Mouse (Mus musculus): Measurements from ENCODE around the gene Sap25. TPM values are rescaled to one million over a fixed set of nuclear protein-coding genes. Genes with fewer than 3 reads are reported as not detected.

Gene Sap25
- polyA plus RNA-seq, 1 experiment from 2014 or later, result 11.7 TPM

GRCm38 (mm10) chr5:137615347-137615746 lies 25.8 kb upstream of the Sap25 start:
- no peak overlapping the region for H3K27ac ChIP-seq (ENCODE audit: low read length)
- 85% methylated on average over 7 of the region's 7 CpGs for WGBS
- H3K9me3 ChIP-seq (ENCODE audit: low read length), result no peaks in the 10 kb centered on the region
- no peaks in the 10 kb centered on the region for H3K27me3 ChIP-seq (ENCODE audit: insufficient read depth, low read length)
- no peak overlapping the region for H3K4me3 ChIP-seq (ENCODE audit: low read length)
- peaks cover 31% of the 10 kb centered on the region for H3K4me1 ChIP-seq (ENCODE audit: insufficient read depth, low read length)
- ATAC-seq (ENCODE audit: low FRiP score, low TSS enrichment), result no peak
- H3K4me2 ChIP-seq (replicated peaks; ENCODE audit: low read depth, low read length), result no peak overlapping the region
- H3K36me3 ChIP-seq (ENCODE audit: insufficient read depth, low read length), result no peaks in the 10 kb centered on the region
- H3K9ac ChIP-seq (replicated peaks; ENCODE audit: low read length), result no peak overlapping the region

DNA sequence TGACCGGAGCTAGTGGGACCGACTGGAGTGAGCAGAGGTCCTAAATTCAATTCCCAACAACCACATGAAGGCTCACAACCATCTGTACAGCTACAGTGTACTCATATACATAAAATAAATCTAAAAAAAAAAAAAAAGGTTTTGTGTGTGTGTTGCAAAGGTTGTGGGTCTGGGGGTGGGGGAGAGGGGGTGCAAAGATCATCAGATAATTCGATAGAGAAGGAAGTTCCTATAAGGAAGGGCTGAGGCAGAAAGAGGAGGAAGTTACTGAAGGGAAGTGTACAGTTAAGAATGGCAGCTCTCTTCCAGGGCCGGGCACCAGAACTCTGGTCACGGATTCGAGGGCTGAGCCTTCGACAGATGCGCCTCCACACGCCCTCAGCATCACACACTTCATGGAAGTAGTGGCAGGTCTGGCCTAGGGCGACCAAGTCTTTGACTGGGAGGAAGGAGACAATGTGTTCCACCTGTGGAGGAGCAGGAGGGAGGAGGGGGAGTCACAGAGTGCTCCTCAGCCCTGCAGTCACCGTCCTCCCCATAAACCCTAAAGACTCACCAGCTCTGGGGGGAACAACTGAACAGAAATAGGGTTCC lies 17.1 kb upstream of the Sap25 start:
- 0 out of 2 replicates have a peak, but pooled peaks cover 5% of the 10 kb centered on the region for H3K4me1 ChIP-seq (ENCODE audit: insufficient read depth, low read length)
- no peak overlapping the region for H3K4me3 ChIP-seq (ENCODE audit: low read length)
- H3K27me3 ChIP-seq (ENCODE audit: insufficient read depth, low read length), result no peaks in the 10 kb centered on the region
- H3K9ac ChIP-seq (replicated peaks; ENCODE audit: low read length), result no peak overlapping the region
- H3K9me3 ChIP-seq (ENCODE audit: low read length), result no peaks in the 10 kb centered on the region
- no peak for ATAC-seq (ENCODE audit: low FRiP score, low TSS enrichment)
- no peak overlapping the region for H3K27ac ChIP-seq (ENCODE audit: low read length)
- H3K4me2 ChIP-seq (replicated peaks; ENCODE audit: low read depth, low read length), result no peak overlapping the region
- H3K36me3 ChIP-seq (ENCODE audit: insufficient read depth, low read length), result no peaks in the 10 kb centered on the region
- WGBS, result 80% methylated on average over 11 of the region's 11 CpGs

DNA sequence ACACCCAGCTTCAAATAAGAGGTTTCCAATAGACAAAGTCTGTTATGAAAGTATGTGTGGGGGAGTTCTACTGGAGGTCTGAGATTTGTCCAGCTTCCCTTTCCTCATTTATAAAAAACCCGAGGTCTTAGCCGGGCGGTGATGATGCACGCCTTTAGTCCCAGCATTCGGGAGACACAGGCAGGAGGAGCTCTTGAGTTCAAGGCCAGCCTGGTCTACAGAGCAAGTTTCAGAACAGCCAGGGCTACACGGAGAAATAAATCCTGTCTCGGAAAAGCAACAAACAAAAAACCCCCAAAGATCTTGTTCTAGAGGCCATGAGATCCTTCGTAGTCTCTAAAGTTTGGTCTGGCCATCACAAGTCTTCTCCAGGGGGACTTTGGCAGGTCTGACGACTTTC lies 13.1 kb upstream of the Sap25 start:
- Histone ChIP-seq H3K4me2 (replicated peaks; ENCODE audit: low read depth, low read length) (peak overlapping the region; percentile 65), H3K4me1 (ENCODE audit: insufficient read depth, low read length) (peaks cover 39% of the 10 kb centered on the region), H3K36me3 (ENCODE audit: insufficient read depth, low read length) (0 out of 2 replicates have a peak, but pooled peaks cover under 1% of the 10 kb centered on the region), H3K9ac (replicated peaks; ENCODE audit: low read length) (peak overlapping the region; percentile 70), H3K27ac (ENCODE audit: low read length) (peak overlapping the region; percentile 80), H3K9me3 (ENCODE audit: low read length) (no peaks in the 10 kb centered on the region), H3K4me3 (ENCODE audit: low read length) (peak overlapping the region; percentile 58), H3K27me3 (ENCODE audit: insufficient read depth, low read length) (no peaks in the 10 kb centered on the region)
- WGBS, result 3% methylated on average over 9 of the region's 9 CpGs
- ATAC-seq (ENCODE audit: low FRiP score, low TSS enrichment), result no peak

DNA sequence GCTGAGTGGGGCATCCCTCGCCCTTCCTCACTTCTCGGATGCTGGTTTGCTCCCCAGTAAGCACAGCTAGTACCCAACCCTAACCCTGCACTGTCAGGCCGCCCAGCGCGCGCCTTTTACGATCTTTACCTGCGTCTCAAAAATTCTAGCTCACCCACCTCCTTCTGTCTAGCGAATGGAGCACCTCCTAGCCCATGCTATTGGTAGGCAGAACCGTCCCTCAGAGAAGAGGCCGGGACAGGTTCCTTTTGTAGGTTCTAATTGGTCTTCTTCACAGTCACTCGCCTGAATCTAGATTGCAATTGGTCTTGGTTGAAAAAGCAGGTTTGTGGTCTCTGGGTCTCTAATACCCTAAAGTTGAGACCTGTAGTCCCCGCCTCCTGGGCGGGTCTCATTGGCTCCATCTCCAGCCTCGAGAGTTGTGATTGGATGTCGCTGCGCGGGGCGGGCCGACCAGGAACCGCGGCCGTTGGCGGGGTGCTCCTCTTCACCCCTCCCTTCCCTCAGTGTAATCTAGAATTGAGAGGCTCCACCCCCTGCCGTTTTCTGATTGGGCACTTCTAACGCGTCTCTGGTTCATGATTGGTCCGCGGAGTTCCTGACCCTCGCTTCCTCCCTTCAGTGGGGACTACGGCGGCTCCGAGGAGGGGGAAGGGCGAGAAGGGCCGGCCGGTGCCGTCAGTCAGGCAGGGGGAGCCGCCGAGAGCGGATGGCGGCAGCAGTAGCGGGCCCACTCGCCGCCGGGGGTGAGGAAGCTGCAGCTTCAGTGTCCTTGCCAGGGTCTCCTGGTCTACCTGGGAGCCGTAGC lies 12.4 kb upstream of the Sap25 start, which contains the start of the genes Fbxo24, Lrch4 and Gm20605:
Gene Fbxo24, minus strand, starts transcription at position 505 of the 808 bp plus-strand sequence.
Gene Lrch4, plus strand, starts transcription at position 624 of the 808 bp plus-strand sequence.
Gene Gm20605, plus strand, starts transcription at position 678 of the 808 bp plus-strand sequence.
- peak within 1 kb of the TSS; percentile 89 for H3K4me2 ChIP-seq (replicated peaks; ENCODE audit: low read depth, low read length)

DNA sequence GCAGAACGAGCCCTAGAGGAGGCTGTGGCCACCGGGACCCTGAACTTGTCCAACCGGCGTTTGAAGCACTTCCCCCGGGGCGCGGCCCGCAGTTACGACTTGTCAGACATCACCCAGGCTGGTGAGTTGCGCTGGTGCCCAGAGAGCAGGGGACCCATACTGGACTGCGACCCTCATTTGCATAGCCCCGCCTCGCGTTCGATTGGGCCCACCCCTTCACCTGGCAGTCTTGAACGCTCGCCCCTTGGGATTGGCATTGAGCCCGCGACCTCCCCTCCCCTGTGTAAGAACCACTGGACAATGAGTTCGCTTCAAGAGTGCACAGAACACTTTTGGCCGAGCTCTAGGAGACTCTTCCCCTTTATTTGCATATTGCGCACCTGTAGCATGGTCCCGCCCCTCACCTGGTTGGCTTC lies 11.8 kb upstream of the Sap25 start:
- peak overlapping the region; percentile 98 for H3K27ac ChIP-seq (ENCODE audit: low read length)
- H3K27me3 ChIP-seq (ENCODE audit: insufficient read depth, low read length), result no peaks in the 10 kb centered on the region
- H3K4me3 ChIP-seq (ENCODE audit: low read length), result peak overlapping the region; percentile 83
- peak overlapping the region; percentile 89 for H3K4me2 ChIP-seq (replicated peaks; ENCODE audit: low read depth, low read length)
- peak; percentile 57 for ATAC-seq (ENCODE audit: low FRiP score, low TSS enrichment)
- no peaks in the 10 kb centered on the region for H3K9me3 ChIP-seq (ENCODE audit: low read length)
- H3K4me1 ChIP-seq (ENCODE audit: insufficient read depth, low read length), result peaks cover 39% of the 10 kb centered on the region
- peak overlapping the region; percentile 85 for H3K9ac ChIP-seq (replicated peaks; ENCODE audit: low read length)
- H3K36me3 ChIP-seq (ENCODE audit: insufficient read depth, low read length), result peaks cover 12% of the 10 kb centered on the region
- under 1% methylated on average over 23 of the region's 23 CpGs for WGBS

More for the DNA sequence above, 12.4 kb upstream of the Sap25 start, which contains the start of the genes Fbxo24, Lrch4 and Gm20605:
- Histone ChIP-seq H3K9ac (replicated peaks; ENCODE audit: low read length) (peak within 1 kb of the TSS; percentile 85), H3K27me3 (ENCODE audit: insufficient read depth, low read length) (no peaks in the 10 kb centered on the region), H3K9me3 (ENCODE audit: low read length) (no peaks in the 10 kb centered on the region), H3K27ac (ENCODE audit: low read length) (peak within 1 kb of the TSS; percentile 98), H3K36me3 (ENCODE audit: insufficient read depth, low read length) (peaks cover 6% of the 10 kb centered on the region; the same call in 1 of the 2 replicates), H3K4me3 (ENCODE audit: low read length) (peak within 1 kb of the TSS; percentile 83), H3K4me1 (ENCODE audit: insufficient read depth, low read length) (peaks cover 39% of the 10 kb centered on the region)
- under 1% methylated on average over 46 of the region's 46 CpGs for WGBS
- peak; percentile 97 for ATAC-seq (ENCODE audit: low FRiP score, low TSS enrichment)

GRCm38 (mm10) chr5:137629906-137630545 lies 11.1 kb upstream of the Sap25 start:
- Histone ChIP-seq H3K9ac (replicated peaks; ENCODE audit: low read length) (peak overlapping the region; percentile 85), H3K36me3 (ENCODE audit: insufficient read depth, low read length) (peaks cover 12% of the 10 kb centered on the region), H3K4me3 (ENCODE audit: low read length) (peak overlapping the region; percentile 83), H3K27me3 (ENCODE audit: insufficient read depth, low read length) (no peaks in the 10 kb centered on the region), H3K27ac (ENCODE audit: low read length) (peak overlapping the region; percentile 98), H3K4me1 (ENCODE audit: insufficient read depth, low read length) (peaks cover 39% of the 10 kb centered on the region), H3K9me3 (ENCODE audit: low read length) (no peaks in the 10 kb centered on the region), H3K4me2 (replicated peaks; ENCODE audit: low read depth, low read length) (peak overlapping the region; percentile 89)
- WGBS, result 10% methylated on average over 6 of the region's 6 CpGs
- peak; percentile 44 for ATAC-seq (ENCODE audit: low FRiP score, low TSS enrichment)

DNA sequence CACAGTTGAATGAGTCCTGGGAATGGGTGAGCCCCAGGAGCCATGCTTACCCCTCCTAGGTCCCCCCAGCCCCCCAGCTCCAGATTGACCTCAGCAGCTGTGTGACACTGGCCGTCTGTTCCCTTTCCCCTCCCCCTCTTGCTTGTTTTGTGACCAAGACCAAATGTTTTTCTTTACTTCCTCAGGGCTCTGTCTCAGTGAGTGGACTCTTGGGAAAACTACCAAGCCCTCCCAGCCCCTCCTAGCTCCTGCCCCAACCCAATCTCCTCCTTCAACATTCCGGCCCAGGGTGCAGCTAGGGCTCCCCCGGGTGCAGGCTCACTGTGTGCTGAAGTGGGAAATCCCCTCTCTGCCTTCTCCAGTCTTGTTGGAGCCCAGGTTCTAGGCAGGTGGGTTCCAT lies 10.5 kb upstream of the Sap25 start:
- peaks cover 17% of the 10 kb centered on the region for H3K36me3 ChIP-seq (ENCODE audit: insufficient read depth, low read length)
- peak; percentile 2; the same call in 1 of the 2 replicates for ATAC-seq (ENCODE audit: low FRiP score, low TSS enrichment)
- H3K9ac ChIP-seq (replicated peaks; ENCODE audit: low read length), result peak overlapping the region; percentile 85
- peak overlapping the region; percentile 98 for H3K27ac ChIP-seq (ENCODE audit: low read length)
- no peaks in the 10 kb centered on the region for H3K9me3 ChIP-seq (ENCODE audit: low read length)
- no peaks in the 10 kb centered on the region for H3K27me3 ChIP-seq (ENCODE audit: insufficient read depth, low read length)
- peak overlapping the region; percentile 89 for H3K4me2 ChIP-seq (replicated peaks; ENCODE audit: low read depth, low read length)
- WGBS, result 6% methylated on average over 3 of the region's 3 CpGs
- H3K4me1 ChIP-seq (ENCODE audit: insufficient read depth, low read length), result peaks cover 39% of the 10 kb centered on the region
- H3K4me3 ChIP-seq (ENCODE audit: low read length), result peak overlapping the region; percentile 83

- Histone ChIP-seq H3K36me3 (ENCODE audit: insufficient read depth, low read length) (peaks cover 22% of the 10 kb centered on the region), H3K9me3 (ENCODE audit: low read length) (no peaks in the 10 kb centered on the region), H3K9ac (replicated peaks; ENCODE audit: low read length) (peak overlapping the region; percentile 85), H3K27me3 (ENCODE audit: insufficient read depth, low read length) (no peaks in the 10 kb centered on the region), H3K4me1 (ENCODE audit: insufficient read depth, low read length) (peaks cover 39% of the 10 kb centered on the region), H3K4me3 (ENCODE audit: low read length) (peak overlapping the region; percentile 83), H3K27ac (ENCODE audit: low read length) (peak overlapping the region; percentile 98), H3K4me2 (replicated peaks; ENCODE audit: low read depth, low read length) (peak overlapping the region; percentile 89)
- ATAC-seq (ENCODE audit: low FRiP score, low TSS enrichment), result no peak
- 30% methylated on average over 9 of the region's 9 CpGs for WGBS
Observed at GRCm38 (mm10) chr5:137631171-137631570, 10.0 kb upstream of the Sap25 start.

DNA sequence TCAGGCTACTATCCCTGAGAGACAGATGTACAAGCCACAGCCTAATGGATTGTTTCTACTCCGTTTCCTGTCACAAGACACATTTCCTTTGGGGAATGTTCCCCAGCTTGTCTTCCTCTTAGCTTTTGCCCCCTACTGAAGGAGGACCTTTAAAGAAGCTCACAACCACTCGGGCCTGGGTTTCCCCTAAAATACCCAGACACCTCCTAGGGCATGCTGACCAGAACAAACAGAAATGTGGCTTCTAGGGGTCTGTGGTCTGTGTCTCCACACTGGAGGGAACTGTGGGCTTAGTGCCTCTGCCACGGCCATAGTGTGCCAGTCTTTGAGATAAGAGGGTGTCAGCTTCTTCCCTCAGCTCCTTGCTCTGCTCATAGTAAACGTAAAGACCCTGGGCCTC lies 9.5 kb upstream of the Sap25 start:
- ATAC-seq (ENCODE audit: low FRiP score, low TSS enrichment), result no peak

More for the DNA sequence above, 9.5 kb upstream of the Sap25 start:
- no peaks in the 10 kb centered on the region for H3K27me3 ChIP-seq (ENCODE audit: insufficient read depth, low read length)
- H3K4me1 ChIP-seq (ENCODE audit: insufficient read depth, low read length), result peaks cover 39% of the 10 kb centered on the region
- H3K4me3 ChIP-seq (ENCODE audit: low read length), result peak overlapping the region; percentile 83
- H3K36me3 ChIP-seq (ENCODE audit: insufficient read depth, low read length), result peaks cover 23% of the 10 kb centered on the region
- H3K27ac ChIP-seq (ENCODE audit: low read length), result peak overlapping the region; percentile 98
- H3K4me2 ChIP-seq (replicated peaks; ENCODE audit: low read depth, low read length), result peak overlapping the region; percentile 89
- no peaks in the 10 kb centered on the region for H3K9me3 ChIP-seq (ENCODE audit: low read length)
- WGBS, result 50% methylated on average over 4 of the region's 4 CpGs
- peak overlapping the region; percentile 85 for H3K9ac ChIP-seq (replicated peaks; ENCODE audit: low read length)
